Mouse (Mus musculus): ENCODE results near the gene Prr12.

DNA sequence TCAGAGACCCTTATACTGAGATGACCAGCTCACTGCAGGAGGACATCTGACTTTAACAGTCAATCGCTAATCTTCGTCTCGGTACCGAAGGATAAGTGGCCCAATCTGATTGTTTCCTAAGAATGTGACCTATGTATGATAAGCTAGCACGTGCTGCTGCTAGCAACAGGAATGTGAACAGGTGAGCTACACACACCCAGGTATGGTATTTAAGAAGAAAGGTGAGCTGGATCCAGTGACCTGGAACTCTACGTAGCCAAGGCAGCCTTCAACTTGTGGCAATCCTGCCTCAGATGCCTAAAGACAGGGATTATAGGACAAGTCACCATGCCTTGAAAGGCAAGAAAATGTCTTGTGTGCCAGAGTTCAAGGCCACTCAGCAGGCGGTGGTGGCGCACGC, 14.3 kb downstream of the Prr12 start:
- TF ChIP-seq CTCF (IDR thresholded peaks at IDR 0.05; ENCODE audit: borderline replicate concordance, extremely low read depth, insufficient read depth, insufficient read length): no peak
- no peak for TF ChIP-seq POLR2A (IDR thresholded peaks at IDR 0.05; ENCODE audit: borderline replicate concordance, extremely low read depth, insufficient read depth, insufficient read length, poor library complexity, severe bottlenecking)
